Mouse (Mus musculus) lung, embryonic 14.5 days (tissue): ENCODE measurements around the gene Ltbp4. TPM values are rescaled to one million over a fixed set of nuclear protein-coding genes. Genes with fewer than 3 reads are reported as not detected.
A peak's percentile ranks its signal among the peaks of the same experiment; 100 is the strongest.

ENCODE experiments used
- ATAC-seq: fragments of 200-750 bp; cut with Nextera tagmentation; 2 replicates; pipeline ENCODE4 v1.8.0; 2017; ENCODE audit warnings: mild to moderate bottlenecking, moderate TSS enrichment, moderate library complexity; ENCODE audit not compliant: insufficient read depth
- DNase-seq: peaks from one replicate; pipeline ENCODE4 v3.0.0-alpha.2; 2015
- H3K27ac ChIP-seq: fragments of 300-500 bp; sonication (generic); 2 replicates; pipeline ENCODE4 v1.5.1; 2014; ENCODE audit warnings: low read depth, mild to moderate bottlenecking, moderate library complexity
- H3K27me3 ChIP-seq: fragments of 300-500 bp; sonication (generic); 2 replicates; pipeline ENCODE4 v1.6.1; 2014; ENCODE audit warnings: low read length, control low read depth; ENCODE audit not compliant: insufficient read depth
- H3K36me3 ChIP-seq: fragments of 300-500 bp; sonication (generic); 2 replicates; pipeline ENCODE4 v1.6.1; 2014; ENCODE audit warnings: control low read depth; ENCODE audit not compliant: insufficient read depth
- H3K4me1 ChIP-seq: fragments of 300-500 bp; sonication (generic); 2 replicates; pipeline ENCODE4 v1.6.1; 2014; ENCODE audit warnings: antibody characterized with exemption, control low read depth; ENCODE audit not compliant: insufficient read depth
- H3K4me2 ChIP-seq: fragments of 300-500 bp; sonication (generic); 2 replicates; pipeline ENCODE4 v1.6.1; 2014; ENCODE audit warnings: mild to moderate bottlenecking
- H3K4me3 ChIP-seq: fragments of 300-500 bp; sonication (generic); 2 replicates; pipeline ENCODE4 v1.5.1; 2014; ENCODE audit warnings: low read depth, low read length
- H3K9ac ChIP-seq: fragments of 300-500 bp; sonication (generic); 2 replicates; pipeline ENCODE4 v1.6.1; 2014
- H3K9me3 ChIP-seq: fragments of 300-500 bp; sonication (generic); 2 replicates; pipeline ENCODE4 v1.6.1; 2016; ENCODE audit warnings: low read depth, low read length, control low read depth
- CTCF ChIP-seq: IDR thresholded peaks from 2 replicates; pipeline ENCODE4 v1.5.1; 2016; ENCODE audit warnings: antibody characterized with exemption, low read depth
- WGBS: fragments of 180-500 bp; shearing (Covaris S2); extraction: QIAGEN DNeasy Blood & Tissue Kit; methylation state at CpG from one replicate; pipeline ENCODE4 v1.1.7; 2014; 5-methylcytosine and 5-hydroxymethylcytosine counted together
- polyA plus RNA-seq: library from polyadenylated mRNA; unstranded; fragments of >200 nt; fragmentation: Nextera tagmentation; extraction: Ambion mirVana; gene quantifications from 2 replicates; pipeline ENCODE4 v1.2.1, GENCODE M21; 2014

The Ltbp4 gene
- polyA plus RNA-seq, 1 experiment from 2014 or later, result 86.0 TPM

DNA sequence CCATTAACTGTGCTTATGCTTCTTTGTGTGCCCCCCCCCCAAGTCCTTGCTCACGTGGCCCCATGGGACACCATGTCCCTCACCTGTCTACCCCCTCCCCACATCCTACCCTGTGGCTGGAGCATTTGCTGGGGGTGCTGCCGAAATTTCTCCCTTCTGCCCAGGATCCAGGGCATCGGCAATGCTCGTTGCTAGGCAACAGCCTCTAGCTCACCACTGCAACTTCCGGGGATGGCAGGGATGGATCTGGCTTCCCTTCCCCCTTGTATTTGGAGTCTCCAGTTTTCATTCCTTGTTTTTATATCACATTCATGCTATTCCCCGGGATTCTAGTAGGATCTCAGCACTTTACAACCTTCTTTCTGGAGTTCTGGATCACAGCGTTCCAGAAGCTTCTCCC is 2.0 kb upstream of the Ltbp4 start:
- DNase-seq (no peak), ATAC-seq (no peak)
- H3K4me1 ChIP-seq, result no peaks in the 10 kb centered on the region
- peaks cover 42% of the 10 kb centered on the region for H3K27me3 ChIP-seq
- H3K9me3 ChIP-seq, result no peaks in the 10 kb centered on the region
- H3K9ac ChIP-seq, result no peak overlapping the region
- H3K36me3 ChIP-seq, result peaks cover 19% of the 10 kb centered on the region; the same call in 1 of the 2 replicates
- WGBS, result 29% methylated on average over 7 of the region's 7 CpGs
- no peak overlapping the region for H3K4me2 ChIP-seq
- H3K27ac ChIP-seq, result no peak overlapping the region
- H3K4me3 ChIP-seq, result no peak overlapping the region
- no peak for TF ChIP-seq CTCF

DNA sequence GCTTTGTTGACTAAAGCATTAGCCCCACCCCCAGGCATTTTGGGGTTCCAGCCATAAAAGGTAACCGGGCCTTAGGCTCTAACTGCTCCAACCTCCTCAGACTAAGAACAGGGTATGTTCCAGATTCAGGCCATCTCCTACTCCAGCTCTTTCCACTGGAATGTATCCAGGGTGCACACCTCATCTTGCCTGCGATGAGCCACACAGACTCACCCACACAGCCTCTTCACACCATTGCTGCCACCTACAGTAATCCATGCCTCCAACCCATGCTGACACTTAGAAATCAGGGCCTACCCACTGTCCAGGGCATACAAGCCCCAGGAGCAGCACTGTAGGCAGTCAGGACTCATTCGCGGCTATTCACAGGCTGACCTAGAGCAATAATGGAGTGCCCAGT is 1.6 kb upstream of the Ltbp4 start:
- TF ChIP-seq CTCF, result no peak
- DNase-seq (no peak), ATAC-seq (no peak)
- Histone ChIP-seq H3K9ac (no peak overlapping the region), H3K27me3 (peaks cover 46% of the 10 kb centered on the region), H3K4me1 (no peaks in the 10 kb centered on the region), H3K4me2 (no peak overlapping the region), H3K9me3 (no peaks in the 10 kb centered on the region), H3K4me3 (no peak overlapping the region), H3K27ac (no peak overlapping the region), H3K36me3 (peaks cover 15% of the 10 kb centered on the region; the same call in 1 of the 2 replicates)
- WGBS, result 71% methylated on average over 4 of the region's 4 CpGs

DNA sequence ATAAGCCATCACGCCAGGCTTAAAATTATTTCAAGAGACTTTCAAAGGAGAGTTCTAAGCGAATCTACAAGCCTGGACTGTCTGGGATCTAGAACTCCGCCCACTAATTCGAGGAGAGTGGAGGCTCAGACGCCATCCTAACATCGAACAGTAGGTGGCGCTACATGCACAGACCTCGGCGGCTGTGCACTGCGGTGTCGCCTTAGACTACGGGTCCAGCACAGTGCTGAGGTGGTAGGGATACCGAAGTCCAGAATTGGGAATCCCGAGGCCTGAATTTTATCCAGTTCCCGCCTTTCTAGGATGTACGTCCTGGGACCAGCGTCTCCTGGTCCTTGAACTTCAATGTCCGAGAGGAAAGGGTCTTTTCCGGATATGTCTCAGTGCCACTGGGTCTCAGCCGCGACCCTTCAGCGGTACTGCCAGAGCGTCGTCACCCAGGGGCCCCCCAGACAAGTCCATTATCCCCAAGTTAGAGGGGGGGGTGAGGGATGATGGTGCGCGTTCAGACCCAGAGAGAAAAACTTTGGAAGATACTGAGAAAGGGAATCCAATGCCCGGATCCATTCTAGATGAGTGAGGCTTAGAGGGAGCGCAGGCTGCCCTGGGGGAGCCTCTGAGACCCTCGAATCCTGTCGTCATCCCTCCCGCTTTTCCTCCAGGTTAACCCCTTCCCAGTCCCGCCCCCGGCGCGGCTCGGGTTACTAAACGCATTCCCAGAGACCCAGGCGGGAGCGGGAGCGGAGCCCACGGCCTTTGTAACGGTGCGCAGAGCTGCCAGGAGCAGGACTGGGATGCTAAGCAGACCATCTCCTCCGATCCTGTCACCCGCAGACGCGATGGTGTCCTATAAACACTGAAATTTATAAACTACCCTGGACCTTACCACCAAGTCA is 1.3 kb downstream of the Ltbp4 start:
- ATAC-seq (peak; percentile 73), DNase-seq (peak; percentile 98)
- H3K27me3 ChIP-seq, result peaks cover 69% of the 10 kb centered on the region
- peak; percentile 99 for TF ChIP-seq CTCF
- peak overlapping the region; percentile 9; the same call in 1 of the 2 replicates for H3K9ac ChIP-seq
- no peaks in the 10 kb centered on the region; the same call in 1 of the 2 replicates for H3K4me1 ChIP-seq
- no peaks in the 10 kb centered on the region for H3K9me3 ChIP-seq
- under 1% methylated on average over 47 of the region's 47 CpGs for WGBS
- H3K27ac ChIP-seq, result no peak overlapping the region; the same call in 1 of the 2 replicates
- no peaks in the 10 kb centered on the region; the same call in 1 of the 2 replicates for H3K36me3 ChIP-seq
- peak overlapping the region; percentile 61 for H3K4me2 ChIP-seq
- H3K4me3 ChIP-seq, result peak overlapping the region; percentile 38

- no peak for ATAC-seq
- TF ChIP-seq CTCF, result no peak
- H3K4me3 ChIP-seq, result no peak overlapping the region
- no peak for DNase-seq
- H3K4me1 ChIP-seq, result peaks cover 1% of the 10 kb centered on the region; the same call in 1 of the 2 replicates
- H3K9ac ChIP-seq, result peak overlapping the region; percentile 80; the same call in 1 of the 2 replicates
- 41% methylated on average over 15 of the region's 15 CpGs for WGBS
- H3K9me3 ChIP-seq, result no peaks in the 10 kb centered on the region
- peak overlapping the region; percentile 93 for H3K4me2 ChIP-seq
- H3K36me3 ChIP-seq, result no peaks in the 10 kb centered on the region
- peaks cover 70% of the 10 kb centered on the region for H3K27me3 ChIP-seq
- H3K27ac ChIP-seq, result peak overlapping the region; percentile 72
These were observed 2.3 kb downstream of the Ltbp4 start for GRCm38 (mm10) chr7:27335011-27335720.

DNA sequence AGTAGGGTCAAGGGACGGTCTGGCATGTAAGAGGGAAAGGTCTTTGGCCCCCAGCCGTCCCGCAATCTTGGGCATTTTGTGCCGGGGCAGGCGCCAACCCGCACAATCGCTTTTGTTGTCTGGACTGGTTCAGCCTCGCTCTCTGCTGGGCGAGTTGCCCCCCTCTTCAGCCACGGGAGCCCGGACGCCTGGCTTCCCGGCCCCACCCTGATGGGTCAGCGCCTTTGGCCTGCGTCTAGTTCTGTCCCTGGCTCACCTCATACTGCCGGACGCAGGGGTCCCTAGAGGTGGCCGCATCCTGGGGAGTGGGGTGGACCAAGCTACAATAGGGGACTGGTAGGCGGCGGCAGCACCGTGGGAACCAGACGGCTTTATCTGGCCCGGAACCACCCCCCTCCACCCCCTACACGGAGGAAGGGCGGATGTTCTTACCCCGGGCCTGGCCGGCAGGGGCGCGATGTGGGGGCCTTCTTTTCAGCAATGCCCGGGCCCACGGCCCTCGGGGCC is 3.0 kb downstream of the Ltbp4 start:
- DNase-seq (no peak), ATAC-seq (no peak)
- WGBS, result 2% methylated on average over 32 of the region's 32 CpGs
- TF ChIP-seq CTCF, result peak; percentile 29
- peak overlapping the region; percentile 93 for H3K4me2 ChIP-seq
- H3K9ac ChIP-seq, result peak overlapping the region; percentile 80
- peaks cover 6% of the 10 kb centered on the region; the same call in 1 of the 2 replicates for H3K4me1 ChIP-seq
- peak overlapping the region; percentile 72 for H3K27ac ChIP-seq
- H3K36me3 ChIP-seq, result no peaks in the 10 kb centered on the region
- H3K4me3 ChIP-seq, result peak overlapping the region; percentile 66
- H3K27me3 ChIP-seq, result peaks cover 74% of the 10 kb centered on the region
- no peaks in the 10 kb centered on the region for H3K9me3 ChIP-seq

DNA sequence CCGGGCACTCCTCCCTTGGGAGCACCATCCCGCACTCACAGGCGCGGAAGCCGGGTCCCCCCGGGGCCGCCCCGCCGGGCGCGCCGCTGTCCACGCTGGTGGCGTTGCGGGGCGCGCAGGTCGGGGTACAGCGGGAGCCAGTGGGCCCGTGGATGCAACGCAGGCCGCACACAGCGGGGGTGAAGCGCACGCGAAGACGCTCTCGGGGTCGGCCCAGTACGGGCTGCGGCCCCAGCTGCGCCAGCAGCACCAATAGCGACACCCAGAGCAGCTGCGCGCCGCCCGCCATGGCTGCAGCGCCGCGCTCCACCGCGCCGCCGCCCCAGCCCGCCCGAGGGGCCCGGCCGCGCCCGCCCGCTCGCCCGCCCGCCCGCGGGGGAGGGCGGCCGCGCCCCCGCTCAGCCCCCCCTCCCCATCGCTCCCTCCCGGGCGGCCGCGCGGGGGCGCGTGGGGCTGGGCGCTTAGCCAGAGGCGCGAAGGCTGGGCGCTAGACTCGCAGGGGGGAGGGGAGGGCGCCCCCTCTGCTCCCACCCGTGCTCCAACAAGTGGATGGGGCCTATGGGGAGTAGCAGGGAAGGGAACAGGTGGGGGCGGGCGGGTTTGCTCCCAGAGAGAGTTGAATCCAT is 4.1 kb downstream of the Ltbp4 start:
- peaks cover 68% of the 10 kb centered on the region for H3K27me3 ChIP-seq
- 0 out of 2 replicates have a peak, but pooled peaks cover 1% of the 10 kb centered on the region for H3K36me3 ChIP-seq
- H3K4me3 ChIP-seq, result peak overlapping the region; percentile 66
- peak; percentile 70 for DNase-seq
- no peak for ATAC-seq
- under 1% methylated on average over 51 of the region's 77 CpGs for WGBS
- peak overlapping the region; percentile 80 for H3K9ac ChIP-seq
- peaks cover 7% of the 10 kb centered on the region; the same call in 1 of the 2 replicates for H3K4me1 ChIP-seq
- H3K9me3 ChIP-seq, result no peaks in the 10 kb centered on the region
- H3K27ac ChIP-seq, result peak overlapping the region; percentile 88
- H3K4me2 ChIP-seq, result peak overlapping the region; percentile 93
- TF ChIP-seq CTCF, result no peak
